Mouse (Mus musculus): ENCODE data around the gene L3mbtl1.

Gene L3mbtl1

DNA sequence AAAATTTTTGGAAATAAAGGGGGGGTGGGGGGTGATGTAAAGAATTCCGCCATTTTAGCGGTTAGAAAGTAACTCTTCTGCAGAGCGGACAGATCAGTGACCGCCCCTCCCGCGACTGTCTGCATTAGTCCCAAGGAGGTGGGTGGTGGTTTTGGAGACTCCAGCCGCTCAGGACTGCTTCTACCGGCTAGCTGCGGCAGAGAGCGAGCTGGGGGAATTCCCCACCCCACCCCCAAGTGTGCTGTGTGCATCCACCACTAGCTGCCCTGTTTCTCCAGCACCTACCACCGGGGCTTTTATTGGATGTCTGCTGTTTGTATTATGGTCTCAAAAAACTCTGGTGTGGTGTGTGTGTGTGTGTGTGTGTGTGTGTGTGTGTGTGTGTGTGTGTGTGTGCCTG is 659 bp downstream of the L3mbtl1 start:
- DNase-seq (ENCODE audit: low spot score in 2 of 2), result no peak

DNA sequence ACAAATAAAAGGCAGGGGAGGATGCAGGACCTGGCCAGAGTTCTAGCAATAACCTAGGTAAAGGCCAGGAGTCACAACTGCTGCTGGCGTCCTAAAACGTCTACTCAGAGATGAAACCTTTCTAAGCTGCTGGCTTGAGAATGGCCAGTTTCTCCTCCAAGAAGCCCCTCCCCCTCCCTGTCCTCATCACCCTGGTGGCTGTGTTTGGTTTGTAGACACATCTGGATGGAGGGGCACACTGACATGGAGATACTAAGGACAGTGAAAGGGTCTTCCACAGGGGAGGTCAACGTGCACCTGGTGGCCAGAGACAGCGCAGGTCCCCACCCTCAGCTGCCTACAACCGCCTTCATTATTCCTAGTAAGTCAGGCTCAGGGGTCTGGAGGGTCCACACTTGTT is 3.7 kb downstream of the L3mbtl1 start:
- DNase-seq (ENCODE audit: low spot score in 2 of 2), result no peak

DNA sequence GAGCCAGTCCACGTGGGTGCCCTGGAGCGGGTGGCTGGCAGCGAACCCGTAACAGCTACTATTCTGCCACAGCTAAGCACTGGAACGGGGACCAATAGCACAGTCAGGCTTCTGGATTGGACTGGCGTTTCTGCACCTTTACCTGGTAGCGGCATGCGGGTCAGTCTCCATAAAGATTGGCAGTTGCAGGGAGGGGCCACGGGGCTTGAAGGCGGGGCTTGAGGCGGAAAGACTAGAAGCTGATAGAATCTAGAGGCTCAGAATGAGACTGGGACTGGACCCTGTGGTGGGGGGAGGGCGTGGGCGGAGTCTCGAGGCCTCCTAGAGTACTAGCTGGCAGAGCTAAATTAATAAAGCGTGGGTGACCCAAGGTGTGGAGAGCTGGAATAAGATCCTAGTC is 4.5 kb downstream of the L3mbtl1 start:
- DNase-seq (ENCODE audit: low spot score in 2 of 2), result no peak

DNA sequence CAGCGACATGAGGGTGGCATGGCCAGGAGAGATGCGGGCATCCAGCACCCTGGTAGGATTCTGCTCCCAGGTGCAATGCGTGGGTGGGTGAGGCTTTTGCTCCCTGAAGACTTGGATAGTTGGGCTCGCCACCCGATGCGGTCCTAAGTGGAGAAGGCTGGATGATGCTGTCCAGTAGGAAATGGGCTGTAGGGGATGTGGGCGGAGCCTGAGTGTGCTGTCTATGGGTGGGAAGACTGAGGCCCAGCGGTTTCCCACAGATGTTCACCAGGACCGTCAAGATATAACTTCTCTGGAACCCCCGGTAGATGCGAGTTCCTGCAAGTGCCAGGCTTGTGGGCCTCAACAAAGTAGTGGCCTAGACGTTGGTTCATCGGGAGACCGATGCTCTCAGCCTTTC is 4.9 kb downstream of the L3mbtl1 start:
- no peak for DNase-seq (ENCODE audit: low spot score in 2 of 2)

DNA sequence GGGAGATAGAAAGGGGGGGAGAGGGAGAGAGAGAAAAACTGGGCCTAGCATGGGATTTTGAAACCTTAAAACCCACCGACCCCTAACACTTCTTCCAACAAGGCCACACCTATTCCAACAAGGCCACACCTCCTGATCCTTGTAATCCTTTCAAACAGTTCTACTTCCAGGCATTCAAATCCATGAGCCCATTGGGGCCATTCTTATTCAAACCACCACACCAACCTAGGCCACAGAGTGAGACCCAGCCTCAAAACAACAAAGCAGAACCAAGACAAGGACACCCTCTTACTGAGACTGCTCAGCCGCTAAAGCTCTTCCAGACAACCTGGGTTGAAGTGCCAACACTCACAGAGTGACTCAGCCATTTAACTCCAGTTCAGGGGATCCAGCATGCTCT is 7.5 kb downstream of the L3mbtl1 start:
- no peak for DNase-seq (ENCODE audit: low spot score in 2 of 2)

DNA sequence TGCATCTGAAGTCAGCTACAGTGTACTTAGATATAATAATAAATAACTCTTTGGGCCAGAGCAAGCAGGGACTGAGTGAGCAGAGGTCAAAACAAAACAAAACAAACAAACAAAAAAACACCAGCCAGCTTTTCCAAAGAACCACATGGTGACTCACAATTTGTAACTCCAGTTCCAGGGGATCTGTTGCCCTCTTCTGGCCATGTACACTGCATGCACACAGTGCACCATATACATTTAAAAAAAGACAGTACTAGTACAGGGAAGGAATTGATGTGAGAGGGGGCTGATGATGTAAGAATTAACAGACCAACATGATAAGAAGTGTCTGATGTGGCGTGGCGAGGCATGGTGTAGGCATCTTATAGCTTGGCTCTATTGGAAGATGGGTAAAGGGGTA is 13.6 kb downstream of the L3mbtl1 start:
- DNase-seq (ENCODE audit: low spot score in 2 of 2), result no peak

DNA sequence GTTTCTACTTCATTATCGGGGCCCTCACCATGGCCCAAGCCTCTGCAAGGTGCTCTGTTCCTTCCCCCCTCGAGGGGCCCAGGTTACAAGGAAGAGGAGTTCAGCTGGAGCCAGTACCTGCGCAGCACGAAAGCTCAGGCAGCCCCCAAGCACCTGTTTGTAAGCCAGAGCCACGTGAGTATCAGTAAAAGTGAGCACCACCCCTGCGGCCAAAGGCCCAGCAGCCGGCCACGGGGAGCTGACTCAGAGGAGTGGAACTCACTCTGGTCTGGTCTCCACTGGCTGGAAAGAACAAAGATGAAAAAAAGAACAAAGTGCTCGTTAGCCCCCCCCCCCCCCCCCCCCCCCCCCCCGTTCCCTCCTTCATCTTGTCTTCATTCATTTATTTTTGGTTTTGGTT is 18.0 kb downstream of the L3mbtl1 start:
- no peak for DNase-seq (ENCODE audit: low spot score in 2 of 2)

DNA sequence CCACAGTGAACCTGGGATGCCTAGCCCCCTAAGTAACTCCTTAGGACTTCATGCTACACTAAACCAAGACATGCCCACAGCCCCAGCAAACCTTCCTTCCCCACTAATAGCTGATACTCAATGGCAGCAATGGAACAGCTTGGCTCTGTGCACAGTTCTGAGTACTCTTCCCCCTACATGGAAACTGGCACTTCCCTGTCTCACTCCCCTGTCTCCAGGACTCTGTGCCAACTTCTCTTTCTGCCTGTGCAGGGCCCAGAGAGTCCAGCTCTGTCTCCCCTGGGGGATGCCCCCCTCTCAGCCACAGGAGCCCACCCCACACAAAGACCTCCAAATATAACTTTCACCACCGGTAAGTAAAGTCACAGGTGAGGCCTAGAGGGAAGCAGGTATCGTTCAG is 23.5 kb downstream of the L3mbtl1 start:
- no peak for DNase-seq (ENCODE audit: low spot score in 2 of 2)

DNA sequence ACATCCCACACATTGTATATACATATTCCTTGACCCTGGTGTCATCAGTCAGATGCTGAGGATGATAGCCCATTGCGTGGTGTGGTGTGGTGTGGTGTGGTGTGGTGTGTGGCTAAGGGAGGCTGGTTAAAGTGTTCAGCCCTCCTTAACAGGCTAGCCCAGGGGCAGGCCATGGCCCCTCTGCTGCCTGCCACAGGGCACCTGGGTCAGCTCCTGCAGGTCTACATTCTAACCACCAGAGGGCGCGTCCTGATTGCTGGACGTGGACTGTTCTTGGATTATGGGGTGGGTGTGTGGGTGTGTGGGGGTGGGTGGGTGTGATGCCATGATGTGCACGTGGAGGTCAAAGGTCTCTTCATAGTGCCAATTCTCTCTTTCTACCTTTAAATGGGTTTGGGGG is 25.1 kb downstream of the L3mbtl1 start:
- DNase-seq (ENCODE audit: low spot score in 2 of 2), result no peak

DNA sequence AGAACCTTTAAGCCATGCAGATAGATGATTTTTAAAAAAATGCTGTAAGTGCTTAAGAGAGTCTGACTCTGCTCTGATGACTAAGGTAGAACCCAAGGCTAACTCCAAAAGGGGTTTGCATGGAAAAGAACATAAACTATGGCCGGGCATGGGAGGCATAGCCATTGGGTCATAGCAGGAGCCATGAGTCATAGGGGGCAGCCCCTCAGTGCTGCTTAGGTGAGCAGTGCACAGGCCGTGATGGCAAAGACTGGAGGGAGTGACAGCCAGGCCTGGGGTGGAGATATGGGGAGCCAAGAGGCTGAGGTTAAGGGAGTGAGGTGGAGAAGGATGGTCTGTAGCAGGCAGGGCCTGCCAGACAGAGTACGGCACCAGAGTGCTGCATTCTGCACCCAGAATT is 25.8 kb downstream of the L3mbtl1 start:
- DNase-seq (ENCODE audit: low spot score in 2 of 2), result no peak

DNA sequence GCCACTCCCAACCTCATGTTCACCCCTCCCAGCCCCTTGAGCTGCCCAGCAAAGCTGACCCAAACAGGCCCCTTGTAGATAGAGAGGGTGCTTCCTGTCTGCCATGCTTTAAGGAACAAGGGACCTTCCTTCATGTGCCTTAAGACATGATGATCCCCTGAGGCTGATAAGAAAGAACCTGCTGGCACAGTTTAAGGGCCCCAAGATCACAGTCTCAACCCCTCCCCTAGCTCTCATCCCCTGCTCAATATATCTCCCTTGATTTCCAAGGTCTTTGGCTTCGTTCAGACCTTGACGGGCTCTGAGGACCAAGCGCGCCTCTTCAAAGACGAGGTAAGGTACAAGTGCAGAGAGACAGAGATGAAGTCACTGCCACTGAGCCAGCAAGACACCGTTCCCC is 27.6 kb downstream of the L3mbtl1 start:
- DNase-seq (ENCODE audit: low spot score in 2 of 2), result no peak

DNA sequence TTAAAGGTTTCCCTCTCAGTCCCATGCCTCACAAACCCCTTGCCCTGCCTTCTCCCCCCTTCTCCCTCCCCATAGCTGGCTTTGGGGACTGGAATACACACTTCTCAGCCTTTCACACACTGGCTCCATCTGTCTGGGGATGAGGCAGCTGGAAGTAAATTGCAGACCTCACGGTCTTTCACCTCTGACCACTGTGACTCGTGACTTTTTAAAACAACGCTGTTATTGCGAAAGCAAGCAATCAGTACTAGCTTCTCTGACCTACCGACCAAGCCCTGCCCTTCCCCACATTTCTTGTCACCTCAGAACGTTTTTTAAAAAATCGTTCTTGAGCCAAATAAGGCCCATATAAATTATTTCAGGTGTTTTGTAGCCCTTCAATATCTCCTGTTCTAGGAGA is 29.5 kb downstream of the L3mbtl1 start:
- DNase-seq (ENCODE audit: low spot score in 2 of 2), result no peak

DNA sequence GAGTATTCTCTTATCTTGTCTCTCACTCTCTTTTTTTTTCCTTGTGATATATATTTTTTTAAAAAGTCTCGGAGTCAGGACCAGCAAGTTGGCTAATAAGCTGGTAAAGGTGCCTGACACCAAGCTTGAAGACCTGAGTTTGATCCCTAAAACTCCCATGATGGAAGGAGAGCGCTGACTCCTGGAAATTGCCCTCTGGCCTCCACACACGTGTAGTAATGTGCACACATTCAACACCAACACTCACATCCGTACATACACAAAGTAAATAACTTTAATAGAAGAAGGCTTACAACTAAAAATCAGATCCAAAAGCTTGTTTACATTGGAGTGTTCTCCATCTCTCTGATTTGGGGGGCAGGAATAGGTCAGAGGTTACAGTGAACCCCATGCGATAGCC is 29.9 kb downstream of the L3mbtl1 start:
- no peak for DNase-seq (ENCODE audit: low spot score in 2 of 2)

DNA sequence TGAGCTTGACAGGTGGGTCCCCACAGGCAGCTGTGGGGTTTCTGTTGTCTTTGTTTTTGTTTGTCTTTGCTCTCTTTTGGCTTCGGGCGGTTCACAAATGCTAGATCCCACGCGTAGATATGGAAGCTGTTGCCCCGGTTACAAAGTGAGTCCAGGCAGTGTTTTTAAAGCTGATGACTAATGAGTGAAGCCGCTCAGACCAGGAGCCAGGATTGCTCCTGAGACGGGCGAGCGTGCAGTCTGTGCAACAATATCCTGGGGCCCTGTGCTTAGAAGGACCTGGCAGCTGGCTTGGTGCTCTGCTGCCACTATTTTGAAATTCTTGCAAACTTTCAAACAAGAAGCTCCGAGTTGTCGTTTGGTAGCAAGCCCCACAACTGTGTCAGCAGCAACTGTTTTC is 30.4 kb downstream of the L3mbtl1 start:
- DNase-seq (ENCODE audit: low spot score in 2 of 2), result no peak

DNA sequence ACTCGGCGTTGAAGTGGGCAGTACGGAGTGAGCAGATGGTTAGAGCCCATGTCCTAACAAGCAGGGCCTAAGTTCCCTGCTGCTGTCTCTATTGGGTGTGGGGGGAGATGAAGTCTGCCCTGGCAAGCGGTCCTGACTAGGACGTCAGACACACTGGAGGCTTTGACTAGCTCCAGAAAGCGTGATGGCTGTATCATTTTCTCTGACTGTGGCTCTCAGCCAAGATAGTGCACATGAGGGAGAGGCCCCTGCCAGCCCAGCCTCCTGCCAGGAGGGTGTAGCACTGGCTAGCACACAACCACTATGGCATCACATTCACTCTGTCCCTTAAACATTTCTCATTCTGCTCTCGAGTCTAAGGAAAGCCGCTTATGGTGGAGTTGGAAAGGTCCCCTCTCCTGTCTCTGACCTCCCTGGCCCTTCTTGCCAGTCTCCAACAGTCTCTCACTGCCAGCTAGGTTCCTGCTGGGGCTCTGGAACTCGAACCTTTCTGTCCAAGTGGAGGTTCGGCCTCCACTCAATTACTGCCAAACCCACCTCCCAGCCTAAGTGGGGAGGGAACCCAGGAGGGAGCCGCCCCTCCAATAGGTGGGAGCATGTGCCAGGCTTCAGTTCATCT is 32.0 kb downstream of the L3mbtl1 start:
- DNase-seq (ENCODE audit: low spot score in 2 of 2), result no peak

DNA sequence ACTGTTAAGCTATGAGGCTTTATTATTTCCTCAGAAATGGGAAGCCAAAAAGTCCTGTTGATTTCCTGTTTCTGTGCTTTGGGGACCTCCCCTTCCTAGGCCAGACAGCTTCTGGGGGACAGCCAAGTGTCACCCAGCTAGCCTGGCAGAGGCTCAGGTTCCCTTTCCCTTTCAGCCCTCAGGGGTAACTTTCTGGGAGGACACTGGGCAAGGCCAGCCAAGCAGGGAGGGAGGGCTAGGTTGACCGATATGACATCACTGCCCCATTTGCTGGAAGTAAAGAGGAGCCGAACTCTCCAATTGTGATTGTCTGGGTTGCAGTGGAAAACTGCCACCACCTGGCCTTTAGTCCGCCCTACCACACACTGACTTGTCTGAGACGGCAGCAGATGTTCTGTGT is 32.7 kb downstream of the L3mbtl1 start:
- no peak for DNase-seq (ENCODE audit: low spot score in 2 of 2)

DNA sequence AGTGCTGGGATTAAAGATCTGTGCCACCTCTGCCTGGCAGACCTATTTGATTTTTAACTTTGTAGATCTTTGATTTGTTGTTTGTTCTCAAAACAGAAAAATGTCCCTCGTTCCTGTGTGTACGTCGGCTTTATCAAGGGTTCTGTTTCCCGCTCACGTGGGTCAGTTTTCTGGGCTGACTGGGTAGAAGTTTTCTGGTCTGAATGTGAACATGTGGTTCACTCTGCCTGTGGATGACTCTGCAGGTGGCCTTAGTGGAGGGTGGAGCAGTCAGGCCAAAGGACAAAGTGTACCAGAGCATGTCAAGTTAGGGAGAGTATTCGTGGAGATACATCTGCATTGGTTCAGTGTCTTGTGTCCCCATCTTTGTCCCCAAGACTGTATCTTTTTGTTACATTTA is 41.1 kb downstream of the L3mbtl1 start:
- DNase-seq (ENCODE audit: low spot score in 2 of 2), result no peak

DNA sequence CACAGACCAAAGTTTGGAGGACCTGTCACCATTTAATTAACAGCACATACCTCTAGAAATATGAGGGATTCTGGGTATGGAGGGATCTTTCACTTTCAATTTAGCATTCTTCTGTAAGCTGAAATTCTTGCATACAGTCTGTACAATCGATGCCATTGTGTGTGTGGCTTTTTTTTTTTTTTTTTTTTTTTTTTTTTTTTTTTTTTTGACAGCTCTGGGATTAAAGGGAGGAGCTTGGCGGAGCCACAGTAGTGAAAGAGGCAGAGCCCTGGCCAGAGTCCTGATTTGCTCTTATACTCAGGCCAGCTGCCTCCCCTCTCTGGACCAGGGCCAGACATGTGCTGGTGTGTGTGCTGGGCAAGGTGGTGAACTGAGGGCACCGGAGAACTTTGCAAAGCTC is 42.7 kb downstream of the L3mbtl1 start:
- DNase-seq (ENCODE audit: low spot score in 2 of 2), result no peak

DNA sequence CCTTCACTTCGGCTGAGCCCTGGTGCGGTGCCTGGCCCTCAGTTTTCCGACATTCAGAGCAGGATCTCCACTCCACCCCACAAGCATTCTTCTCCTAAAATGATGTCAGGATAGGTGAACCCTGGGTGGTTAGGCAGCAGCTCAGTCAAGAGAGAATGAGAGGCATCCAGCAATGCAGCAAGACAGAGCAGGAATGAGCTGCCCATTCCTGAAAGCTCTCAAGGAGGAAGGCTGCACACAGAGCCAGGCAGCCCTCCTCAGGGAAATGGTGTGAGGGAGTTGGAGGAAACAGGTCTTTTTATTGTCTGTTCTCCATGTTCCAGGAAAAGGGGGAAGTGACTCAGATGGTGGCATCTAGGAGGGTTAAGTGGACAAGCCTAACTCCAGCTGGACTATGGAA is 43.5 kb downstream of the L3mbtl1 start:
- no peak for DNase-seq (ENCODE audit: low spot score in 2 of 2)

DNA sequence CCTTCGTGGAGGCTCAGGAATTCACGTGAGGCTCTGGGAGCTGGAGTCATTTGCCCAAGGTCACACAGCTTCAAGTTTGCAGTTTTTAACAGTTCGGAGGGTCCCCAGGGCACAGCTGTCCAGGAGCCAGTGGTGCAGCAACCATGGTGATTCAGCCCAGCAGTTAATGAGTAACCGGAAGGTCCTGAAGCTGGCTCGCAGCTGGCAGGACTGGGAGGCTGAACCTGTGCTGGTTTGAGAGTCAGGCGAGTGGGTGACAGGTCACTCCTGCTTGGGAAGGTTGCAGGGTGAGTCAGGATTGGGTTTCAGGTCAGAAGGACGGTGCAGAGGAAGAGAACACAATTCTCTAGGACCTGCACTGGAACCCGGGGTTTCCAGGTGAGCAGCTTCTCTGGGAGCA is 43.9 kb downstream of the L3mbtl1 start, which contains the start of gene Sgk2:
Gene Sgk2 (plus strand): TSS at position 113 of the 400 bp plus-strand sequence.
- no peak for DNase-seq (ENCODE audit: low spot score in 2 of 2)

DNA sequence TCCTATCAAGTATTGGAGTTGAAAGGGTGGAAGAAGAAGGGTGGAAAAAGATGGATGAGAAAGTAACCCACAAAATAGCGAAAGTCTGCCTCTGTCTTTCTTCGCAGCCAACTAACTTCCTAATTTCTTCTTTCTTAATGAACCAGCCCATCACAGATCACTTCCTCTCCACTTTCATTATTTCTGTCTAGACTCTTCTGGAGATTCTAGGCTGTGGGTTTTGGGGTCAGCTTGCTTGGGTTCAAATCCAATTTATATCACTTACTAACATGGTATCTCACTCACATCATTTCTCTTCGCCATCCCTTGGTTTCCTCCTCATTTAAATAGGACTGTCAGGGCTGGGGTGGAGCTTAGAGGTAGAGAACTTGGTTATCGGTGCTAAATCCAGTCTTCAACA is 45.0 kb downstream of the L3mbtl1 start:
- DNase-seq (ENCODE audit: low spot score in 2 of 2), result no peak

DNA sequence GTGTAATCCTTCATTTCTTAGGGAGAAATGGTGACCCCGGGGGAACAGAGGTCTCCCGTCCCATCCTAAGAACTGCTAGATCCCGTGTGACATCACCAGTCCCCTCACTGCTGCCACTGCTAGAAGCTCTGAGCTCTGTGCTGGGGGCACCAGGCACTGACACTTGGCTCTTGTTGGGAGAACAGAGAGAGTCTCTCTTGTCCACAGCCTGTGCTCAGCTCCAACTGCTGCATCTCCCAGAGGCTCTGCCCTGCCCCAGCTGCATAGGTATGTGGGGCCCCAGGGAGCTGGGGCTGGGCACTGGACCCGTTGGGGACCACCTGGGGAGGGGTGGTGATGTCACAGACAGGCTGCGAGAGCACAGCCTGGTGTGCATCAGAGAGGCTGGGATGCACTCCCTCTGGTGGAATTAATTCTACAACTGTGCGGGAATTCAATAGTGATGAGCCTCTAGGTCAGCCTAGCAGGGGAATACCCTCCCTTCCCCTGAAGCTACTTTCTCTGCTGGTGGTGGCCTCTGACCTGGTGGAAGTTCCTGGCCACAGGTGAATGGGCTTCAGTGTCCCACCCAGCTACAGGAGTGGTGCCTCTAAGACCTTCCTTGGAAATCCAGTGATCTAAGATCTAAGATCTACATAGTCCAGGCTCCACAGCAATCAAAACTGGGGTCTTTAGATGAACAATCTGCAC is 48.3 kb downstream of the L3mbtl1 start:
- no peak for DNase-seq (ENCODE audit: low spot score in 2 of 2)

DNA sequence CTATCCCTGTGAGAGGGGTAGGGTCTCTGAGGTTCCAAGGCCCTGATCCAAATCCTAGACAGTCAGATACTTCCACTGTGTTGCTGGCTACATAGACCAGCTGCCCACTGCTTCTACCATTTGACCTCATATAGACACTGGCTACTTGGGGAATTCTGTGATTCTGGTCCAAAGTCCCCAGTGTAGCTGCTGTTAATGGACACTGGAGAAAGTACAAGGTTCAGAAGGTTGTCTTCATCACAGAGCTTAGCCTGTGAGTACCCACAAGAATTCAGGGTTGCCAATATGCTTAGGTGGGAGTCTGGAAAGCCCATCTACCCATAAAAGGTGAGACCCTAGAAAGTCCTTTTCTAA is 48.8 kb downstream of the L3mbtl1 start:
- DNase-seq (ENCODE audit: low spot score in 2 of 2), result no peak

Measured in spleen, postnatal 36 days (tissue).